Mouse (Mus musculus) spleen, adult 2 months (tissue): ENCODE measurements around the gene D930007J09Rik. TPM values are rescaled to one million over a fixed set of nuclear protein-coding genes. Genes with fewer than 3 reads are reported as not detected.

ENCODE experiments used
- DNase-seq, 2 experiments: peaks; one replicate each; pipeline versions ENCODE4 v3.0.0 to v3.0.0-alpha.2; 2012 to 2021; ENCODE audit warnings: low spot score in 2 of 2, low read depth in 1 of 2
- H3K27ac ChIP-seq: fragments of 200-500 bp; 2 replicates; pipeline ENCODE4 v1.5.1; 2012; ENCODE audit warnings: low read length, inconsistent platforms; ENCODE audit not compliant: insufficient read depth
- H3K27me3 ChIP-seq: fragments of 200-500 bp; 2 replicates; pipeline ENCODE4 v1.6.1; 2012; ENCODE audit warnings: mild to moderate bottlenecking, moderate library complexity, low read length, inconsistent platforms; ENCODE audit not compliant: control insufficient read depth, insufficient read depth
- H3K36me3 ChIP-seq: fragments of 200-500 bp; 2 replicates; pipeline ENCODE4 v1.6.1; 2012; ENCODE audit warnings: mild to moderate bottlenecking, low read length, inconsistent platforms; ENCODE audit not compliant: control insufficient read depth, insufficient read depth
- H3K4me1 ChIP-seq: fragments of 200-500 bp; 2 replicates; pipeline ENCODE4 v1.6.1; 2011; ENCODE audit warnings: inconsistent platforms; ENCODE audit not compliant: control insufficient read depth, insufficient read depth, insufficient read length
- H3K4me3 ChIP-seq: fragments of 200-500 bp; 2 replicates; pipeline ENCODE4 v1.5.1; 2011; ENCODE audit warnings: mild to moderate bottlenecking, inconsistent platforms; ENCODE audit not compliant: insufficient read depth, insufficient read length; ENCODE audit errors: extremely low read depth
- CTCF ChIP-seq: fragments of 200-500 bp; IDR thresholded peaks from 2 replicates; pipeline ENCODE4 v1.5.1; 2011; ENCODE audit warnings: mild to moderate bottlenecking, inconsistent platforms; ENCODE audit not compliant: insufficient read depth, insufficient read length, insufficient replicate concordance; ENCODE audit errors: extremely low read depth
- POLR2A ChIP-seq: fragments of 200-500 bp; IDR thresholded peaks from 2 replicates; pipeline ENCODE4 v1.6.1; 2011; ENCODE audit warnings: low read depth, low read length, inconsistent platforms
- whole genome bisulfite sequencing: fragments of 180-500 bp; shearing (Covaris S2); methylation state at CpG from one replicate; pipeline ENCODE4 v1.1.7; 2018; 5-methylcytosine and 5-hydroxymethylcytosine counted together
- polyA plus RNA-seq: library from polyadenylated mRNA; depleted of rRNA; stranded (reverse); fragments of >200 nt; gene quantifications from 2 replicates; pipeline ENCODE4 v1.2.3, GENCODE M21; 2012

Gene D930007J09Rik
- polyA plus RNA-seq, 1 experiment = not detected

DNA sequence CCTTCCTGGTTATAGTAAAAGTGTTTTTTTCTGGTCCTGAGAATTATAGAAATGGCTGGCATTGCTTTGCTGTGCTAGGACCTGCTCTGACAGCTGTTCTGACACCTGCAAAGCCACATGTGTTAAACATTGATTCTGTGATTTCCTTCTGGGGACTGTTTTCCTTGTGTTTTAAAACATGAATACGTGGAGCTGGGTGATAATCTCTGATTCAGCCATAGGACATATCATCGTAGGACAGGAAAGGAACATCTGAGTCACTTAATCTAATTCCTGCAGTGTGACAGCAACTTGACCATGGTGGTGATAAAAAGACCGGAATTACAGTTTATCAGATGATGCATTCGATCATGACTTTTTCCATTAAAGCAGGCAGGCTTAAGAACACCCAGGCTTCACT lies 26.2 kb upstream of the D930007J09Rik start:
- TF ChIP-seq CTCF (no peak), POLR2A (no peak)
- Histone ChIP-seq H3K27me3 (no peaks in the 10 kb centered on the region), H3K4me1 (peaks cover 14% of the 10 kb centered on the region; the same call in 1 of the 2 replicates), H3K36me3 (no peaks in the 10 kb centered on the region), H3K4me3 (no peak overlapping the region), H3K27ac (no peak overlapping the region)
- DNase-seq = no peak
- 67% methylated on average over 4 of the region's 4 CpGs for WGBS

DNA sequence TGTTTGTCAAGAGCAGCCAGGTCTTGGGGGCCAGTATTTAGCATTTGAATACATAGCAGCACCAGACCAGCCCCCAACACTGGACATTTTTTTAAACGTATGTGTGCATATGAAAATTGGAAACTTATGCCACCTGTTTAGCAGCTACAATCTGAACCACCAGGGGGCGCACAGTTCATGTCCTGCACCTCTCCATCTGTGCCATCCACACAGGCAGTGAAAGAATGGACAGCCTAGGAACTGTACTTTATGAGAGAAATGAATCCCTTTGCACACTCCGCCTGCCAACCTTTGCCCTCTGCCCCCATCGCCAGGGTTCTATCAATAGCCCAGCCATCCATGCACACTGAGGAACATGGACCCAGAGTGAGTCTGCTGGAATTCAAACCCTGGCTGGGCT lies 25.3 kb upstream of the D930007J09Rik start:
- peaks cover 4% of the 10 kb centered on the region; the same call in 1 of the 2 replicates for H3K36me3 ChIP-seq
- H3K4me3 ChIP-seq = no peak overlapping the region
- peak; percentile 41 to 77 for DNase-seq
- 40% methylated on average over 4 of the region's 4 CpGs for WGBS
- no peak overlapping the region for H3K27ac ChIP-seq
- H3K27me3 ChIP-seq = no peaks in the 10 kb centered on the region
- peak; percentile 73; the same call in 1 of the 2 replicates for TF ChIP-seq CTCF
- no peak for TF ChIP-seq POLR2A
- H3K4me1 ChIP-seq = peaks cover 11% of the 10 kb centered on the region; the same call in 1 of the 2 replicates

DNA sequence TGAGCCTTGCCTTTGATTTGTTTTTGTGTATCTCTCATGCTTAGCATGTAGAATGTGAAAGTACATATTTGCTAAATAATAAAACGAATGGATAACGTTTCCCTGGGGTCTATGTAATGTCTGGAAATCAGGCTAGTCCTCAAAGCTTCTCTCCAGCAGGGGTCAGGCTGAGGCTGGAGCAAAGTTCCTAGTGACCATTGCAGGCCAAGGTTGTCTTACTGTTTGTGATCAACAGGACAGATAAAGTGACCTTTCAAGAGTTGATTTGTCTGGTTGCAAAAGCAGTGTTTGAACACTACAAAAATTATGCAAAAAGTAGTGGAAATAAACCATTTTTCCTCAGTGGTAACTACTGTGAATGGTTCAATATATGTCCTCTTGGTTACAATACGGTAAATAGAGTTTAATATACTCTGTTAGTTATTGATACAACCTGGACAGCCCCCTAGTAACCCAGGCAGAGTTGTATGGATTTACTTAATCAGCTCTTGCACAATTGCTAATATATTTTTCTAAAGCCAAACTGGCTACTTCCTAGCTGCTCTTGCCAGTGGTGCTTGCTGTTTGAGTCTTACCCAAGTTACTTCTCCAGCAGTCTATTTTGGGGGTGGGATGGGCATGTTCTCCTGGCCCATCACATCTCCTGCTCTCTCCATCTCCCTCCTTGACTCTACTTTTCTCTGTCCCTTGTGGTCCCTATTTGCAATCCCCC lies 24.6 kb upstream of the D930007J09Rik start:
- no peaks in the 10 kb centered on the region for H3K27me3 ChIP-seq
- H3K27ac ChIP-seq = no peak overlapping the region
- peaks cover 4% of the 10 kb centered on the region; the same call in 1 of the 2 replicates for H3K36me3 ChIP-seq
- H3K4me3 ChIP-seq = no peak overlapping the region
- 85% methylated on average over 3 of the region's 3 CpGs for WGBS
- TF ChIP-seq POLR2A = no peak
- TF ChIP-seq CTCF = no peak
- H3K4me1 ChIP-seq = peaks cover 5% of the 10 kb centered on the region; the same call in 1 of the 2 replicates
- no peak for DNase-seq

DNA sequence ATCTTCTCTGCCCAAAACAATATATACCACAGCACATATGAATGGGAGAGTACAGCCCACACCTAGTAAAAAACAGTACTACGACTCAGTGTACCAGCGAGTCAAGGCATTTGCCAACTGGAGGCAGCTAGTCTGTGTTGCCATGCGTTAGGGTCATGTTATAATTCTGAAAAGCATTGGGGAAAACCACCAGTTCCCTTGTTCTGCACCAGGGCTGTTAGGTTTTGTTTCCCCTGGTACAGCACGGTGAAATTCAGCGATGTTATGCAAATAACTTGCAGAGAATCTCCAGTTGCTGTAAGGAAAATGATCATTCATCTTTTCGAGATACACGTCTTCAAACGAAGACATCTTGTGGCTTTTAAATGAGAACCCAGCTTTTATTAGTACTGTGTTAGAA lies 22.9 kb upstream of the D930007J09Rik start:
- TF ChIP-seq CTCF (no peak), POLR2A (no peak)
- no peak overlapping the region for H3K4me3 ChIP-seq
- H3K4me1 ChIP-seq = peaks cover 2% of the 10 kb centered on the region; the same call in 1 of the 2 replicates
- no peak overlapping the region for H3K27ac ChIP-seq
- no peak for DNase-seq
- H3K27me3 ChIP-seq = no peaks in the 10 kb centered on the region
- WGBS = 49% methylated on average over 8 of the region's 8 CpGs
- H3K36me3 ChIP-seq = peaks cover 8% of the 10 kb centered on the region

DNA sequence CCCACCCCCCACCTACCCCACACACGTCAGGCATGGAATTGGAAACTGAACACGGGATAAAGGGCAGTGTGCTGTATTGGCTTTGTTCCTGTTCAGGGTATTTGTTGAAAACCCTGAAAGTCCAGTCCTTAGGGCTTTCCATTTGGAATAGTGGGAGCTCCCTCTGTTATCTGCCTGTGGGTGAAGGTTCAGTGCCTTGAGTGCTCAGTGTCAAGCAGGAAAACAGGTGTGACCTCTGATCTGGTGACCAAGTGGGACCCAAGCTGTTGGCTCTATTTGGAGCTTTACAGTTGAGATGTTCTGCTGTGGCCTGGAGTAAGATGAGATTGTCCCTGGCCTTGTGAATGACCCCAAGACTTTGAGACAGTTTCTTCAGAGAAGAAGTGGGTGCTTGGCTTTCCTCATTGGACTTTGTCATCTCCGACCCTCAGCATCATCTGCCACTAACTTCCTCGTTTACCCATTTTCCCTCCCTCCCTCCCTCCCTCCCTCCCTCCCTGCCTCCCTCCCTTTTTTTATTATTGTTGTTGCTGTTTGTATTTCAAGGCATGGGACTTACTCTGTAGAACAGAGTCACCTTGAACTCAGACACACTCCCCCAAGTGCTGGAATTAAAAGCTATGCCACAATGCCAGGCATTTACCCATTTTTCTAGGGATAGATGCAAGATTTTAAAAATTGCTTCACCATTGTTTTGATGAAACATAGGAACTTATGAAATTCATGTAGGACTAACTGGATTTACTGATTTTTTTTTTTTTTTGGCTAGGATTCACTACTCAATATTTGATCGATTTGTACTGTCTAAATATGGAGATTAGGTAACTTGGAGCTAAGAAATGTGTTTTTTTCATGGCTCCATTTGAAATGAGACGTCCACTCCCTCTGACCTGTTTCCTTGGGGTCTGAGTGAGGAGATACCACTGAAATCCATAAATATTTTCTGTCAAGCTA lies 22.0 kb upstream of the D930007J09Rik start:
- DNase-seq = no peak
- H3K4me3 ChIP-seq = no peak overlapping the region
- H3K36me3 ChIP-seq = peaks cover 14% of the 10 kb centered on the region
- H3K27me3 ChIP-seq = no peaks in the 10 kb centered on the region
- TF ChIP-seq CTCF (no peak), POLR2A (no peak)
- no peak overlapping the region for H3K27ac ChIP-seq
- H3K4me1 ChIP-seq = peaks cover 2% of the 10 kb centered on the region; the same call in 1 of the 2 replicates
- WGBS = 75% methylated on average over 6 of the region's 6 CpGs

- DNase-seq = no peak
- Histone ChIP-seq H3K36me3 (peaks cover 23% of the 10 kb centered on the region), H3K27ac (no peak overlapping the region), H3K4me1 (peaks cover 2% of the 10 kb centered on the region; the same call in 1 of the 2 replicates), H3K4me3 (no peak overlapping the region), H3K27me3 (no peaks in the 10 kb centered on the region)
- TF ChIP-seq CTCF (no peak), POLR2A (no peak)
- WGBS = 90% methylated on average over 6 of the region's 6 CpGs
Measured at GRCm38 (mm10) chr13:32823126-32823525, 20.5 kb upstream of the D930007J09Rik start.
